Mouse (Mus musculus) liver, adult 2 months (tissue): ENCODE measurements at regions not wholly inside any gene's neighbourhood (a gene's known extent, or its start where the extent isn't known, plus 50 kb on each side); places are given as distances from the start of the nearest gene placed in this dataset.

ENCODE experiments used
- DNase-seq: peaks from one replicate; pipeline ENCODE4 v3.0.0-alpha.2; 2011; ENCODE audit warnings: low read depth, low spot score; ENCODE audit errors: extremely low read depth
- H3K27ac ChIP-seq: fragments of 200-500 bp; replicated peaks from 2 replicates; pipeline ENCODE4 v1.5.1; 2012; ENCODE audit warnings: low read depth, mild to moderate bottlenecking, control low read depth, inconsistent platforms, low read length; ENCODE audit not compliant: insufficient read depth
- H3K27me3 ChIP-seq: fragments of 200-500 bp; 2 replicates; pipeline ENCODE4 v1.6.1; 2012; ENCODE audit warnings: mild to moderate bottlenecking, moderate library complexity, low read length, inconsistent platforms; ENCODE audit not compliant: control insufficient read depth, insufficient read depth
- H3K36me3 ChIP-seq: fragments of 200-500 bp; 2 replicates; pipeline ENCODE4 v1.6.1; 2012; ENCODE audit warnings: low read length, inconsistent platforms; ENCODE audit not compliant: control insufficient read depth, insufficient read depth
- H3K4me1 ChIP-seq: fragments of 200-500 bp; 2 replicates; pipeline ENCODE4 v1.6.1; 2011; ENCODE audit warnings: low read length; ENCODE audit not compliant: control insufficient read depth, insufficient read depth
- H3K4me3 ChIP-seq: fragments of 200-500 bp; 2 replicates; pipeline ENCODE4 v1.5.1; 2011; ENCODE audit warnings: low read depth, mild to moderate bottlenecking, control low read depth, low read length, moderate library complexity; ENCODE audit not compliant: insufficient read depth
- H3K79me2 ChIP-seq: fragments of 200-500 bp; 2 replicates; pipeline ENCODE4 v1.6.1; 2012; ENCODE audit warnings: inconsistent platforms, mild to moderate bottlenecking, low read length, moderate library complexity; ENCODE audit not compliant: control insufficient read depth, insufficient read depth
- H3K9ac ChIP-seq: fragments of 200-500 bp; 2 replicates; pipeline ENCODE4 v1.6.1; 2012; ENCODE audit warnings: low read depth, mild to moderate bottlenecking, control low read depth, inconsistent platforms, low read length
- CTCF ChIP-seq: fragments of 200-500 bp; IDR thresholded peaks from 2 replicates; pipeline ENCODE4 v1.5.1; 2011; ENCODE audit warnings: low read depth, low read length, control low read depth
- POLR2A ChIP-seq: fragments of 200-500 bp; IDR thresholded peaks from 2 replicates; pipeline ENCODE4 v1.6.1; 2011; ENCODE audit warnings: low read length, control low read depth; ENCODE audit not compliant: insufficient read depth; ENCODE audit errors: extremely low read depth
- WGBS: fragments of 180-500 bp; shearing (Covaris S2); methylation state at CpG from one replicate; pipeline ENCODE4 v1.1.7; 2018; 5-methylcytosine and 5-hydroxymethylcytosine counted together

- no peak for DNase-seq
- H3K27me3 ChIP-seq: no peaks in the 10 kb centered on the region
- no peak overlapping the region for H3K4me3 ChIP-seq
- no peaks in the 10 kb centered on the region for H3K79me2 ChIP-seq
- no peaks in the 10 kb centered on the region for H3K4me1 ChIP-seq
- H3K36me3 ChIP-seq: no peaks in the 10 kb centered on the region
- H3K27ac ChIP-seq: no peak overlapping the region
- TF ChIP-seq CTCF (no peak), POLR2A (no peak)
- no peak overlapping the region for H3K9ac ChIP-seq
- 82% methylated on average over 2 of the region's 2 CpGs for WGBS
Measured at GRCm38 (mm10) chr4:67141896-67142295, 314.5 kb downstream of the Tlr4 start.

- TF ChIP-seq POLR2A (no peak), CTCF (no peak)
- Histone ChIP-seq H3K27ac (no peak overlapping the region), H3K27me3 (no peaks in the 10 kb centered on the region), H3K79me2 (no peaks in the 10 kb centered on the region), H3K9ac (no peak overlapping the region), H3K4me3 (no peak overlapping the region), H3K4me1 (no peaks in the 10 kb centered on the region), H3K36me3 (no peaks in the 10 kb centered on the region)
- WGBS: 71% methylated on average over 2 of the region's 2 CpGs
- DNase-seq: no peak
Measured at GRCm38 (mm10) chr4:67148521-67148920, 321.1 kb downstream of the Tlr4 start.

GRCm38 (mm10) chr4:67162673-67163072 is 335.3 kb downstream of the Tlr4 start:
- no peak for DNase-seq
- TF ChIP-seq POLR2A: no peak
- no peak overlapping the region for H3K4me3 ChIP-seq
- H3K27me3 ChIP-seq: no peaks in the 10 kb centered on the region
- no peaks in the 10 kb centered on the region for H3K36me3 ChIP-seq
- no peak overlapping the region for H3K27ac ChIP-seq
- H3K79me2 ChIP-seq: no peaks in the 10 kb centered on the region
- H3K9ac ChIP-seq: no peak overlapping the region
- WGBS: 77% methylated on average over 3 of the region's 3 CpGs
- no peaks in the 10 kb centered on the region for H3K4me1 ChIP-seq

GRCm38 (mm10) chr4:67167720-67168119 is 340.3 kb downstream of the Tlr4 start:
- no peak overlapping the region for H3K27ac ChIP-seq
- H3K4me1 ChIP-seq: no peaks in the 10 kb centered on the region
- no peaks in the 10 kb centered on the region for H3K27me3 ChIP-seq
- TF ChIP-seq CTCF: no peak
- TF ChIP-seq POLR2A: no peak
- DNase-seq: peak; percentile 14
- 44% methylated on average over 5 of the region's 5 CpGs for WGBS
- no peaks in the 10 kb centered on the region for H3K79me2 ChIP-seq
- H3K9ac ChIP-seq: no peak overlapping the region
- no peaks in the 10 kb centered on the region for H3K36me3 ChIP-seq
- no peak overlapping the region for H3K4me3 ChIP-seq

- H3K36me3 ChIP-seq: no peaks in the 10 kb centered on the region
- H3K4me3 ChIP-seq: no peak overlapping the region
- no peaks in the 10 kb centered on the region for H3K27me3 ChIP-seq
- no peak overlapping the region for H3K9ac ChIP-seq
- DNase-seq: no peak
- H3K79me2 ChIP-seq: no peaks in the 10 kb centered on the region
- TF ChIP-seq CTCF: no peak
- no peak for TF ChIP-seq POLR2A
- no peak overlapping the region for H3K27ac ChIP-seq
- no peaks in the 10 kb centered on the region for H3K4me1 ChIP-seq
- 48% methylated on average over 2 of the region's 2 CpGs for WGBS
Measured at GRCm38 (mm10) chr4:67187725-67188510, 360.5 kb downstream of the Tlr4 start.

GRCm38 (mm10) chr4:67190536-67190935 is 363.2 kb downstream of the Tlr4 start:
- Histone ChIP-seq H3K4me3 (no peak overlapping the region), H3K36me3 (no peaks in the 10 kb centered on the region), H3K79me2 (no peaks in the 10 kb centered on the region), H3K27ac (no peak overlapping the region), H3K27me3 (no peaks in the 10 kb centered on the region), H3K4me1 (no peaks in the 10 kb centered on the region), H3K9ac (no peak overlapping the region)
- no peak for DNase-seq
- no peak for TF ChIP-seq POLR2A
- no peak for TF ChIP-seq CTCF
